Mouse (Mus musculus) ES-Bruce4 (cell line): ENCODE data around the gene Catsperz. TPM values are rescaled to one million over a fixed set of nuclear protein-coding genes. Genes with fewer than 3 reads are reported as not detected.

Experiments
- H3K27ac ChIP-seq: 2 replicates; pipeline ENCODE4 v1.5.1; 2012; ENCODE audit warnings: low read length, inconsistent platforms; ENCODE audit not compliant: insufficient read depth
- H3K27me3 ChIP-seq: 2 replicates; pipeline ENCODE4 v1.6.1; 2012; ENCODE audit warnings: mild to moderate bottlenecking, low read length, inconsistent platforms; ENCODE audit not compliant: control insufficient read depth, poor library complexity, insufficient read depth, severe bottlenecking
- H3K36me3 ChIP-seq: 2 replicates; pipeline ENCODE4 v1.6.1; 2012; ENCODE audit warnings: inconsistent platforms, mild to moderate bottlenecking, low read length, moderate library complexity; ENCODE audit not compliant: control insufficient read depth, poor library complexity, insufficient read depth, severe bottlenecking
- H3K4me1 ChIP-seq: one replicate; pipeline ENCODE4 v1.8.1; 2011; ENCODE audit warnings: low read length; ENCODE audit not compliant: control insufficient read depth, insufficient read depth
- H3K4me3 ChIP-seq: 2 replicates; pipeline ENCODE4 v1.5.1; 2011; ENCODE audit warnings: low read depth, mild to moderate bottlenecking, low read length
- H3K9ac ChIP-seq: 2 replicates; pipeline ENCODE4 v1.6.1; 2012; ENCODE audit warnings: low read depth, mild to moderate bottlenecking, inconsistent platforms; ENCODE audit not compliant: poor library complexity, severe bottlenecking
- H3K9me3 ChIP-seq: replicated peaks from 2 replicates; pipeline ENCODE4 v1.6.1; 2012; ENCODE audit warnings: mild to moderate bottlenecking, low read length, inconsistent platforms; ENCODE audit not compliant: control insufficient read depth, poor library complexity, insufficient read depth, severe bottlenecking
- CTCF ChIP-seq: IDR thresholded peaks from one replicate; pipeline ENCODE4 v1.8.1; 2011; ENCODE audit warnings: low read depth, low read length
- EP300 ChIP-seq: IDR thresholded peaks from 2 replicates; pipeline ENCODE4 v1.6.1; 2011; ENCODE audit warnings: low read depth, low read length; ENCODE audit not compliant: insufficient read depth
- POLR2A ChIP-seq: IDR thresholded peaks from one replicate; pipeline ENCODE4 v1.8.1; 2011; ENCODE audit warnings: low read length; ENCODE audit not compliant: insufficient read depth
- polyA plus RNA-seq: library from polyadenylated mRNA; stranded (reverse); fragments of >200 nt; gene quantifications from 2 replicates; pipeline ENCODE4 v1.2.4, GENCODE M21; 2011; ENCODE audit warnings: low read depth; ENCODE audit not compliant: missing spikeins, insufficient read depth, insufficient read length

Catsperz gene
- polyA plus RNA-seq, 1 experiment = 1.8 TPM

GRCm38 (mm10) chr19:6955424-6955823 lies 30.2 kb upstream of the Catsperz start:
- Histone ChIP-seq H3K9me3 (no peaks in the 10 kb centered on the region), H3K4me1 (no peaks in the 10 kb centered on the region), H3K9ac (no peak overlapping the region), H3K27ac (no peak overlapping the region), H3K36me3 (peaks cover 5% of the 10 kb centered on the region), H3K4me3 (no peak overlapping the region), H3K27me3 (no peaks in the 10 kb centered on the region)
- TF ChIP-seq CTCF (no peak), EP300 (no peak), POLR2A (no peak)

- Histone ChIP-seq H3K4me3 (no peak overlapping the region), H3K27me3 (no peaks in the 10 kb centered on the region), H3K36me3 (peaks cover 2% of the 10 kb centered on the region; the same call in 1 of the 2 replicates), H3K4me1 (no peaks in the 10 kb centered on the region), H3K9ac (no peak overlapping the region), H3K27ac (no peak overlapping the region), H3K9me3 (no peaks in the 10 kb centered on the region)
- TF ChIP-seq CTCF (peak; percentile 44), EP300 (no peak)
Observed at GRCm38 (mm10) chr19:6954046-6954445, 28.9 kb upstream of the Catsperz start.

- TF ChIP-seq EP300 (no peak), POLR2A (no peak), CTCF (no peak)
- H3K9ac ChIP-seq = peak overlapping the region; percentile 75; the same call in 1 of the 2 replicates
Observed at GRCm38 (mm10) chr19:6952712-6953037, 27.5 kb upstream of the Catsperz start.

GRCm38 (mm10) chr19:6951994-6952711 lies 27.0 kb upstream of the Catsperz start:
- H3K4me1 ChIP-seq = peaks cover 3% of the 10 kb centered on the region
- no peaks in the 10 kb centered on the region for H3K36me3 ChIP-seq
- H3K9me3 ChIP-seq = no peaks in the 10 kb centered on the region
- H3K4me3 ChIP-seq = peak overlapping the region; percentile 85
- H3K27me3 ChIP-seq = no peaks in the 10 kb centered on the region
- TF ChIP-seq EP300 (no peak), POLR2A (no peak), CTCF (no peak)
- peak overlapping the region; percentile 75 for H3K9ac ChIP-seq
- peak overlapping the region; percentile 72 for H3K27ac ChIP-seq

More at GRCm38 (mm10) chr19:6952712-6953037, 27.5 kb upstream of the Catsperz start:
- peaks cover 3% of the 10 kb centered on the region for H3K4me1 ChIP-seq
- no peaks in the 10 kb centered on the region for H3K9me3 ChIP-seq
- no peaks in the 10 kb centered on the region for H3K36me3 ChIP-seq
- H3K27ac ChIP-seq = peak overlapping the region; percentile 72; the same call in 1 of the 2 replicates
- H3K27me3 ChIP-seq = no peaks in the 10 kb centered on the region
- H3K4me3 ChIP-seq = no peak overlapping the region

GRCm38 (mm10) chr19:6951381-6951968 lies 26.3 kb upstream of the Catsperz start:
- peak overlapping the region; percentile 90 for H3K27ac ChIP-seq
- peak overlapping the region; percentile 75 for H3K9ac ChIP-seq
- peak overlapping the region; percentile 85 for H3K4me3 ChIP-seq
- H3K9me3 ChIP-seq = no peaks in the 10 kb centered on the region
- H3K27me3 ChIP-seq = no peaks in the 10 kb centered on the region
- peak; percentile 49 for TF ChIP-seq POLR2A
- no peak for TF ChIP-seq CTCF
- no peak for TF ChIP-seq EP300
- no peaks in the 10 kb centered on the region for H3K36me3 ChIP-seq
- H3K4me1 ChIP-seq = peaks cover 3% of the 10 kb centered on the region

GRCm38 (mm10) chr19:6950613-6951153 lies 25.5 kb upstream of the Catsperz start:
- H3K4me1 ChIP-seq = peaks cover 3% of the 10 kb centered on the region
- H3K9me3 ChIP-seq = no peaks in the 10 kb centered on the region
- TF ChIP-seq EP300 (no peak), CTCF (no peak), POLR2A (peak; percentile 79)

More at GRCm38 (mm10) chr19:6950613-6951153, 25.5 kb upstream of the Catsperz start:
- peak overlapping the region; percentile 85 for H3K4me3 ChIP-seq
- H3K36me3 ChIP-seq = no peaks in the 10 kb centered on the region
- H3K9ac ChIP-seq = peak overlapping the region; percentile 75
- no peaks in the 10 kb centered on the region for H3K27me3 ChIP-seq
- H3K27ac ChIP-seq = peak overlapping the region; percentile 90
